Mouse (Mus musculus): Measurements from ENCODE around the gene Aspdh. TPM values are rescaled to one million over a fixed set of nuclear protein-coding genes. Genes with fewer than 3 reads are reported as not detected.
A peak's percentile ranks its signal among the peaks of the same experiment; 100 is the strongest.

Aspdh gene
- polyA plus RNA-seq, 1 experiment from 2014 or later: not detected

DNA sequence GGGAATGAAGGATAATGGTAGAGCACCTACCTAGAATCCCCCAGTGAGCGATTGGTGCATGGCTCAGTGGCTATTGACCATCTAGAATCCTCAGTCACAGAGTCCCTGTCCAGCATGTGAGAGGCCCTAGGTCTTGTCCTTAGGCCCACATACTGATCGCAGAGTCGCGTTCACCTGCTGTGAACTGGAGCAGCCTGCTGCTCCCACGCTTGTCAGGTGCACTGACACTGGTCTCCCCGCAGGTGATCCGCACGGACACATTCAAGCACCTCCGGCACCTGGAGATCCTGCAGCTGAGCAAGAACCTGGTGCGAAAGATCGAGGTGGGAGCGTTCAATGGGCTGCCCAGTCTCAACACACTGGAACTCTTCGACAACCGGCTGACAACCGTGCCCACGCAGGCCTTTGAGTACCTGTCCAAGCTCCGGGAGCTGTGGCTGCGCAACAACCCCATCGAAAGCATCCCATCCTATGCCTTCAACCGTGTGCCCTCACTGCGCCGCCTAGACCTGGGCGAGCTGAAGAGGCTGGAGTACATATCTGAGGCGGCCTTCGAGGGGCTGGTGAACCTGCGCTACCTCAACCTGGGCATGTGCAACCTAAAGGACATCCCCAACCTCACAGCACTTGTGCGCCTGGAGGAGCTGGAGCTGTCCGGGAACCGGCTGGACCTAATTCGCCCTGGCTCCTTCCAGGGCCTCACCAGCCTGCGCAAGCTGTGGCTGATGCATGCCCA lies 4.3 kb upstream of the Aspdh start:
- Histone ChIP-seq H3K4me1 (peaks cover 30% of the 10 kb centered on the region), H3K27ac (no peak overlapping the region), H3K27me3 (ENCODE audit: low read depth, poor library complexity, severe bottlenecking) (peaks cover 89% of the 10 kb centered on the region), H3K9me3 (replicated peaks) (no peaks in the 10 kb centered on the region), H3K36me3 (0 out of 2 replicates have a peak, but pooled peaks cover 3% of the 10 kb centered on the region), H3K4me3 (no peak overlapping the region)
- 68% methylated on average over 31 of the region's 31 CpGs for WGBS
- no peak for DNase-seq (ENCODE audit: low spot score)

DNA sequence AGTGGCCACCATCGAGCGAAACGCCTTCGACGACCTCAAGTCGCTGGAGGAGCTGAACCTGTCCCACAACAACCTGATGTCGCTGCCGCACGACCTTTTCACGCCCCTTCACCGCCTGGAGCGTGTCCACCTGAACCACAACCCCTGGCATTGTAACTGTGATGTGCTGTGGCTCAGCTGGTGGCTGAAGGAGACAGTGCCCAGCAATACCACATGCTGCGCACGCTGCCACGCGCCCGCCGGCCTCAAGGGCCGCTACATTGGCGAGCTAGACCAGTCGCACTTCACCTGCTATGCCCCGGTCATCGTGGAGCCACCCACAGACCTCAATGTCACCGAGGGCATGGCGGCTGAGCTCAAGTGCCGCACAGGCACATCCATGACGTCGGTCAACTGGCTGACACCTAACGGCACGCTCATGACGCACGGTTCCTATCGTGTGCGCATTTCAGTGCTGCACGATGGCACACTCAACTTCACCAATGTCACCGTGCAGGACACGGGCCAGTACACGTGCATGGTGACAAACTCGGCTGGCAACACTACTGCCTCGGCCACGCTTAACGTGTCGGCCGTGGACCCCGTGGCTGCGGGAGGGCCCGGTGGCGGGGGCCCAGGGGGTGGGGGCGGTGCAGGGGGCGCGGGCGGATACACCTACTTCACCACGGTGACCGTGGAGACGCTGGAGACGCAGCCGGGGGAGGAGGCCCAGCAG lies 3.5 kb upstream of the Aspdh start:
- 51% methylated on average over 57 of the region's 57 CpGs for WGBS
- H3K4me1 ChIP-seq: peaks cover 32% of the 10 kb centered on the region
- peak overlapping the region; percentile 50 for H3K4me3 ChIP-seq
- H3K9me3 ChIP-seq (replicated peaks): no peaks in the 10 kb centered on the region
- H3K27me3 ChIP-seq (ENCODE audit: low read depth, poor library complexity, severe bottlenecking): peaks cover 96% of the 10 kb centered on the region
- no peak for DNase-seq (ENCODE audit: low spot score)
- no peak overlapping the region for H3K27ac ChIP-seq
- H3K36me3 ChIP-seq: 0 out of 2 replicates have a peak, but pooled peaks cover 3% of the 10 kb centered on the region

DNA sequence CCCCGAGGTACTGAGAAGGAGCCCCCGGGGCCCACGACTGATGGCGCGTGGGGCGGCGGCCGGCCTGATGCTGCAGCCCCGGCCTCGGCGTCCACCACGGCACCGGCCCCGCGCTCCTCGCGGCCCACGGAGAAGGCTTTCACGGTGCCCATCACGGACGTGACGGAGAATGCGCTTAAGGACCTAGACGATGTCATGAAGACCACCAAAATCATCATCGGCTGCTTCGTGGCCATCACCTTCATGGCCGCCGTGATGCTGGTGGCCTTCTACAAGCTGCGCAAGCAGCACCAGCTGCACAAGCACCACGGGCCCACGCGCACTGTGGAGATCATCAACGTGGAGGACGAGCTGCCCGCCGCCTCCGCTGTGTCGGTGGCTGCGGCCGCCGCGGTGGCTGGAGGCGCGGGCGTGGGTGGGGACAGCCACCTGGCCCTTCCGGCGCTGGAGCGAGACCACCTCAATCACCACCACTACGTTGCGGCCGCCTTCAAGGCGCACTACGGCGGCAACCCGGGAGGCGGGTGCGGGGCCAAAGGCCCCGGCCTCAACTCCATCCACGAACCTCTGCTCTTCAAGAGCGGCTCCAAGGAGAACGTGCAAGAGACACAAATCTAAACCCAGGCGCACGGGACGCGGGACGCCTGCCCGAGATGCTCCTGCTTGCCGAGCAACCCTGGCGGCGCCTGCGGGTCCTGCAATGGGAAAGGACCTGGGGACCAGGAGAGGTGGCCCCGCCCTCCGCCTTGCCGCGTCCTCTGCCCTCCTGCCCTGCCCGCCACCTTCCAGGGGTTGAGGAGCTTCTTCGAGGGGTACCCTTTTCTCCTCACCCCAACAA lies 2.8 kb upstream of the Aspdh start:
- peaks cover 40% of the 10 kb centered on the region for H3K4me1 ChIP-seq
- H3K27ac ChIP-seq: 0 out of 2 replicates have a peak overlapping the region, but pooled peaks have one; percentile 25
- peak overlapping the region; percentile 50 for H3K4me3 ChIP-seq
- H3K27me3 ChIP-seq (ENCODE audit: low read depth, poor library complexity, severe bottlenecking): peaks cover 91% of the 10 kb centered on the region
- peak; percentile 87 for DNase-seq (ENCODE audit: low spot score)
- WGBS: 11% methylated on average over 77 of the region's 77 CpGs
- 0 out of 2 replicates have a peak, but pooled peaks cover 3% of the 10 kb centered on the region for H3K36me3 ChIP-seq
- no peaks in the 10 kb centered on the region for H3K9me3 ChIP-seq (replicated peaks)

DNA sequence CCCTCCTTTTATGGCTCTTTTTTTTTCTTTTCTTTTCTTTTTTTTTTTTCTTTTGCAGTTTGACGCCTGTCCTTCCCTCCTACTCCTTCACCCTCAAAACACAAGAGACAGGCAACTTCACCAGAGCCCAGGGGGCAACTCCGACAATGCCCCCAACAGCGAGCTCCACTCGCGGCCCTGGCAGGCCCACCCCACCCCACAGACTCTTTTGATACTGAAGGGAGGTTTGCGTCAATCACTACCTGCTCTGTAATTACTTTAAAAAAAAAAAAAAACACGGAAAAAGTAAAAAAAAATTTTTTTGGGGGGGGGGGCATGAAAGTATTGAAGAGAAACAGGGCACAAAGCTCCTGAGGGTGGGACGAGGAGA lies 2.1 kb upstream of the Aspdh start:
- 22% methylated on average over 8 of the region's 8 CpGs for WGBS
- no peak overlapping the region for H3K27ac ChIP-seq
- no peaks in the 10 kb centered on the region for H3K9me3 ChIP-seq (replicated peaks)
- 0 out of 2 replicates have a peak, but pooled peaks cover 3% of the 10 kb centered on the region for H3K36me3 ChIP-seq
- H3K27me3 ChIP-seq (ENCODE audit: low read depth, poor library complexity, severe bottlenecking): peaks cover 87% of the 10 kb centered on the region
- peak overlapping the region; percentile 50 for H3K4me3 ChIP-seq
- H3K4me1 ChIP-seq: peaks cover 44% of the 10 kb centered on the region
- no peak for DNase-seq (ENCODE audit: low spot score)

DNA sequence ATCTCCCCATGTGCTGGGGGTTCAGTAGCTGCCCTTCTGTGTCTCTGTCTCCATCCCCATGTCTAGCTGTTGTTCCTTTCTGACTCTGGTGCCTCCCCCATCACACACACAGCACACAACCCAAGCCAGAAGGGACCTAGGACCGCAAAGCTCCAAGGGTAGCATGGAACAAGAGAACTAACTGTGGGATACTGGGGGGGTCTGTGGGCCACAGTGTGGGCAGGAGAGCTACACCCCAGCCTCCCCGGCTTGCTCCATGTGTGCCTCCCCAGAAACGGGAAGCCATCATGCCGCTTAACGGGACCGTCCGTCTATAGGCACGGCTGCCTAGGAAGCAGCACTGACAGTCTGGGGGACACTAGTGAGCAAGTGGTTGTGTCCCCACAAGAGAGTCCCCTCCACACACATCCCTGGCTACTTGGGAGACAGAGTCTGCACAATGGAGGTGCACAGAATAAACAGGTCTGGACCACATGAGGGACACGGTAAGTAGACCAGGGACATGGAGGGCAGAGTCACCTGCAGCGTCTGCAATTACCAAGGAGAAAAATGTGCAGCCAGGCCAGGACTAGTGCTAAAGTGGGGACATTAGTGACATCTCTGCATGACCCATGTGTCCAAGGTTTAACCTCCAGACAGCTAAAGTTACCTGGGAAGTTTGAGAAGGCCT lies 1.5 kb upstream of the Aspdh start:
- Histone ChIP-seq H3K27me3 (ENCODE audit: low read depth, poor library complexity, severe bottlenecking) (peaks cover 80% of the 10 kb centered on the region), H3K36me3 (0 out of 2 replicates have a peak, but pooled peaks cover 3% of the 10 kb centered on the region), H3K9me3 (replicated peaks) (no peaks in the 10 kb centered on the region), H3K27ac (no peak overlapping the region), H3K4me3 (no peak overlapping the region), H3K4me1 (peaks cover 51% of the 10 kb centered on the region)
- whole genome bisulfite sequencing: 88% methylated on average over 10 of the region's 10 CpGs
- DNase-seq (ENCODE audit: low spot score): no peak

DNA sequence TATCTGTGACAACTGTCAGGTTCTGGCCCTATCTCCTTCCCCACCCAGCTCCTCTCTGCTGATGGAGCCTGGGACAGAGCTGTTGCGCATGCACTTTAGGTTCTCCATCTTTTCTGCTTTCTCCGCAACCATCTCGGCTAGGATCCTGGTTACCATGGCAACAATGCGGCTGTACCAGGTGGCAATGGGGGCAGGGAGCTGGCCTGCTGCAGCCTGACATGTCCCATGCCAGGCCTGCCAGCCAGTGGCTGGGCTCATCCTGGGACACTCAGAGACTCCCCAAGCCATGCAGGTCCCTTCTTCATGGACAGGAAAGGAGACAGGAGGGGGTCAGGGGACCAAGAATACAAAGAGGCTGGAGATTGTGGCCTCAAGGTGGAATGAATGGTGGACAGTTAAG lies 680 bp upstream of the Aspdh start:
- peaks cover 57% of the 10 kb centered on the region for H3K4me1 ChIP-seq
- no peaks in the 10 kb centered on the region for H3K9me3 ChIP-seq (replicated peaks)
- no peak overlapping the region for H3K27ac ChIP-seq
- WGBS: 30% methylated on average over 4 of the region's 4 CpGs
- peaks cover 6% of the 10 kb centered on the region for H3K36me3 ChIP-seq
- peaks cover 72% of the 10 kb centered on the region for H3K27me3 ChIP-seq (ENCODE audit: low read depth, poor library complexity, severe bottlenecking)
- no peak for DNase-seq (ENCODE audit: low spot score)
- no peak overlapping the region for H3K4me3 ChIP-seq

DNA sequence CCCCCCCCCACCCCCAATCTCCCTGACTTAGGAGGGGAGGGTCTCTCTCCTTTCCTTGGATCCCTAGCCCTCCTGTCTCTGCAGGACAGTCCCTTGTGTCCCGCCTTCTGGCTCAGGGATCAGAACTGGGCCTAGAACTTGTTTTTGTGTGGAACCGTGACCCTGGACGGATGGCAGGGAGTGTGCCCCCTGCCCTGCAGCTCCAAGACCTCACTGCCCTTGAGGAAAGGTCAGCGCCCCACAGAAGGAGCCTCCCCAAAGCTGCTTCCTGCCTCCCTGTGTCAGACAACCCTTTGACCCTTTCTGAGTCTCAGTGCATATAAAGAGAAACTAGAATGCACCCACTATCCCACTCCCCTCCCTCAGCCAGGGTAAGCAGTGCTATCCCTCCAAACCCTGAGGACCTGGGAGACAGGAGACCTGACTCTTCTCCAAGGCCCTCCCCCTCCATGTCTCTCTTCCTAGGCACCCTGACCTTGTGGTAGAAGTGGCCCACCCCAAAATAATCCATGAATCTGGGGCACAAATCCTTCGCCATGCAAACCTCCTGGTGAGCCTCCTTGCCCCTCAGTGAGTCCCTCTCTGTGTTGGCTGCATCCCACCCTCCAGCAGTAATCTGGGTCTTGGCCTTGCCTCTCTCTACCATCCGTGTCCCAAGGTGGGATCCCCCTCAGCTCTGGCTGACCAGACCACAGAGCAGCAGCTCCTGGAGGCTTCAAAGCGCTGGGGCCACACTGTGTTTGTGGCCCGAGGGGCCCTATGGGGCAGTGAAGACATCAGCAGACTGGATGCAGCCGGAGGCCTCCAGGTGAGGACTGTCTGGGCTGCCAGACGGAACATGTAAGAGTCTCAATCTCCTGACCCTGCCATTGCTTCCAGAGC lies 1.1 kb downstream of the Aspdh start:
- no peak overlapping the region for H3K4me3 ChIP-seq
- H3K9me3 ChIP-seq (replicated peaks): no peaks in the 10 kb centered on the region
- H3K36me3 ChIP-seq: peaks cover 7% of the 10 kb centered on the region
- peak overlapping the region; percentile 86; the same call in 1 of the 2 replicates for H3K27ac ChIP-seq
- 86% methylated on average over 10 of the region's 10 CpGs for WGBS
- no peak for DNase-seq (ENCODE audit: low spot score)
- H3K27me3 ChIP-seq (ENCODE audit: low read depth, poor library complexity, severe bottlenecking): peaks cover 55% of the 10 kb centered on the region
- peaks cover 58% of the 10 kb centered on the region for H3K4me1 ChIP-seq

DNA sequence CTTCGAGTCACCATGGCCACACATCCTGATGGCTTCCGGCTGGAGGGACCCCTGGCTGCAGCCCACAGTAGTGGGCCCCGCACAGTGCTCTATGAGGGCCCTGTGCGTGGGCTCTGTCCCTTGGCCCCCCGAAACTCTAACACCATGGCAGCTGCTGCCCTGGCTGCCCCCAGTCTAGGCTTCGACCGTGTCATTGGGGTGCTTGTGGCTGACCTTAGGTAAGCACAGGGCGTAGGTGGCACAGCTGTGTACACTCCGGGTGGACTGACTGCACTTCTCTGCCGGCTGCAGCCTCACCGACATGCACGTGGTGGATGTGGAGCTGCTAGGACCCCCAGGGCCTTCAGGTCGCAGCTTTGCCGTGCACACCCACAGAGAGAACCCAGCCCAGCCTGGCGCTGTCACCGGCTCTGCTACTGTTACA lies 1.7 kb downstream of the Aspdh start:
- Histone ChIP-seq H3K27me3 (ENCODE audit: low read depth, poor library complexity, severe bottlenecking) (peaks cover 48% of the 10 kb centered on the region), H3K4me1 (peaks cover 57% of the 10 kb centered on the region), H3K36me3 (peaks cover 4% of the 10 kb centered on the region), H3K27ac (peak overlapping the region; percentile 86), H3K4me3 (peak overlapping the region; percentile 80; the same call in 1 of the 2 replicates), H3K9me3 (replicated peaks) (no peaks in the 10 kb centered on the region)
- 84% methylated on average over 16 of the region's 16 CpGs for WGBS
- DNase-seq (ENCODE audit: low spot score): no peak

DNA sequence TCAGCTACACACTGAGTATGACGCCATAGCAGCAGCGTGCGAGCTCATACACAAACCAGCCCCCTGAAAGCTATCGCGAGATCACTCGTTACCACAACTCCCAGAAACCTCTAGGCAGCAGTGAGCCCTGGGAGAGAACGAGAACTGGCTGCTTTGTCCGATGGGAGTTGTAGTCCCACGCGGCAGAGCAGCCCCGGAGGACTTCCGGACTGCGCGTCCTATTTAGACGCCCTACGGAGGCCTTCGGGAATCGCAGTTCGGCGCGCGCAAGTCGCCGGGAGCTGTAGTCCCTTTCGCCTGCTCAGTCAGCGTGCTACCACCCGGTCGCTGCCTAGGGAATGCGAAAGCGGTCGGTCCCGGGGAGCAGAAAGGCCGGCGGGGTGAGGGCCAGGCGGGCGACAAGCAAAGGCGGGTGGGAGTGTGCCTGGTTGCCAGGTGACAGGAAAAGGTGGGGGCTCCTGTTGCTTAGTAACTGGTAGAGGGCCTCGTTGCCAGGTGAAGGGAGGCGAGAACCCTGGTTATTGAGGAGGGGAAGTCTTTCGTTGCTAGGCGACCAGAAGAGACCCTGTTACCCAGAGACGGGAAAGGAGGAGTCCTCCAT lies 2.7 kb downstream of the Aspdh start, which contains the start of gene Josd2:
TSS of gene Josd2 (plus strand) at position 170 of the 601 bp plus-strand sequence.
- Histone ChIP-seq H3K4me3 (peak within 1 kb of the TSS; percentile 80), H3K9me3 (replicated peaks) (no peaks in the 10 kb centered on the region), H3K36me3 (peaks cover 4% of the 10 kb centered on the region), H3K27ac (peak within 1 kb of the TSS; percentile 86), H3K27me3 (ENCODE audit: low read depth, poor library complexity, severe bottlenecking) (peaks cover 40% of the 10 kb centered on the region), H3K4me1 (peaks cover 49% of the 10 kb centered on the region)
- DNase-seq (ENCODE audit: low spot score): peak; percentile 90
- under 1% methylated on average over 42 of the region's 42 CpGs for WGBS

DNA sequence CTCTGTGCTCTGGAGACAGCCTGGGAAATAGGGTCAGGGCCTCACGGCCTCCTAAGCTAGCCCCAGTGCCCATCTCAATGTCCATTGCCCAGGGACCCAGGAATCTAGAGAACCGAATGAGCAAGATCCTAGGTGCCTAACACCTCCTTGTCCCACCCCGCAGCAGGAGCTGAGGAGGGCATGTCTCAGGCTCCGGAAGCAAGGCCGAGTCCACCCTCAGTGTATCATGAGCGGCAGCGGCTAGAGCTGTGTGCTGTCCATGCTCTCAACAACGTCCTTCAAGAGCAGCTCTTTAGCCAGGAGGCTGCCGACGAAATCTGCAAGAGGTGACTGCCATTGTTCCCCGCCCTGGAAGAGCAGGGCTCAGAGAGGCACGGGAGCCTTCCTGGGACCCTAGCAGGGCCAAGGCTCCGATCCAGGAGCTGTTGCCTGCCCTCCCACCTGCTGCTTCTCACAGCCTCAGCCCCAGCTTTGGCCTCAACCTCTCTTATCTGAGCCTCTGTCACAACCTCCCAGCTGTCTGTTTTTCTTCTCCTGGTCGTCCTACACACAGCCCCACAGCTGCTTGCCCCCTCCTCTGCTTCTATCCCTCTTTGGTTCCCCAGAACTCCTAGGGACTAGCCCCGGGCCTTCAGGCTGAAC lies 3.6 kb downstream of the Aspdh start:
- Histone ChIP-seq H3K36me3 (peaks cover 4% of the 10 kb centered on the region), H3K9me3 (replicated peaks) (no peaks in the 10 kb centered on the region), H3K27me3 (ENCODE audit: low read depth, poor library complexity, severe bottlenecking) (peaks cover 40% of the 10 kb centered on the region), H3K4me3 (peak overlapping the region; percentile 80), H3K27ac (peak overlapping the region; percentile 86), H3K4me1 (peaks cover 52% of the 10 kb centered on the region)
- DNase-seq (ENCODE audit: low spot score): no peak
- WGBS: 75% methylated on average over 15 of the region's 15 CpGs

All from limb, embryonic 10.5 days (tissue).